Mouse (Mus musculus) forelimb bud, embryonic 11.5 days (tissue): ENCODE results near the gene Mum1.
"Not testable (repeated sequence)": the region's sequence is repeated elsewhere in the genome, so short reads cannot be mapped to it uniquely, and the experiment has no call there.

Experiments
- DNase-seq: peaks from one replicate; pipeline ENCODE4 v3.0.0-alpha.2; 2012; ENCODE audit warnings: low read depth, low spot score

Gene Mum1

GRCm38 (mm10) chr10:80208248-80208647, 18.0 kb upstream of the Mum1 start:
- DNase-seq = no peak

- DNase-seq = no peak
Observed at GRCm38 (mm10) chr10:80208841-80209371, 17.3 kb upstream of the Mum1 start.

- not testable (repeated sequence) for DNase-seq
Observed at GRCm38 (mm10) chr10:80211547-80212103, 14.6 kb upstream of the Mum1 start.

GRCm38 (mm10) chr10:80215048-80215772, 11.0 kb upstream of the Mum1 start:
- no peak for DNase-seq

GRCm38 (mm10) chr10:80220676-80221075, 5.6 kb upstream of the Mum1 start:
- DNase-seq = no peak

GRCm38 (mm10) chr10:80223137-80223536, 3.1 kb upstream of the Mum1 start:
- not testable (repeated sequence) for DNase-seq

GRCm38 (mm10) chr10:80226071-80226415, 191 bp upstream of the Mum1 start:
- no peak for DNase-seq

- DNase-seq = no peak
Observed at GRCm38 (mm10) chr10:80227166-80227539, 919 bp downstream of the Mum1 start.

GRCm38 (mm10) chr10:80227877-80228775, 1.9 kb downstream of the Mum1 start:
- DNase-seq = no peak

GRCm38 (mm10) chr10:80236145-80236825, 10.1 kb downstream of the Mum1 start:
- DNase-seq = no peak

GRCm38 (mm10) chr10:80237020-80237419, 10.8 kb downstream of the Mum1 start:
- DNase-seq = no peak

GRCm38 (mm10) chr10:80238306-80238705, 12.1 kb downstream of the Mum1 start:
- DNase-seq = no peak

- no peak for DNase-seq
Observed at GRCm38 (mm10) chr10:80239791-80240190, 13.6 kb downstream of the Mum1 start.

- DNase-seq = no peak
Observed at GRCm38 (mm10) chr10:80242088-80242487, 15.9 kb downstream of the Mum1 start.

GRCm38 (mm10) chr10:80242607-80243006, 16.4 kb downstream of the Mum1 start:
- no peak for DNase-seq

- peak; percentile 61 for DNase-seq
Observed at GRCm38 (mm10) chr10:80244791-80245399, 18.7 kb downstream of the Mum1 start.

- peak; percentile 86 for DNase-seq
Observed at GRCm38 (mm10) chr10:80245600-80245999, 19.4 kb downstream of the Mum1 start.

- peak; percentile 40 for DNase-seq
Observed at GRCm38 (mm10) chr10:80247849-80248248, 21.6 kb downstream of the Mum1 start.

GRCm38 (mm10) chr10:80248437-80248836, 22.2 kb downstream of the Mum1 start:
- not testable (repeated sequence) for DNase-seq

GRCm38 (mm10) chr10:80248971-80249640, 22.9 kb downstream of the Mum1 start, which contains the start of gene Ndufs7:
TSS of gene Ndufs7 (plus strand) at chr10:80249121.
- peak; percentile 94 for DNase-seq

GRCm38 (mm10) chr10:80250059-80250458, 23.8 kb downstream of the Mum1 start:
- no peak for DNase-seq
